Mouse (Mus musculus): Measurements from ENCODE around the gene Itsn1.
A peak's percentile ranks its signal among the peaks of the same experiment; 100 is the strongest.

Gene Itsn1

GRCm38 (mm10) chr16:91732816-91733215, 3.7 kb downstream of the Itsn1 start:
- no peak for DNase-seq

- DNase-seq = no peak
Measured at GRCm38 (mm10) chr16:91734771-91735170, 5.7 kb downstream of the Itsn1 start.

- no peak for DNase-seq
Measured at GRCm38 (mm10) chr16:91736046-91736816, 7.2 kb downstream of the Itsn1 start.

- DNase-seq = no peak
Measured at GRCm38 (mm10) chr16:91738505-91738904, 9.4 kb downstream of the Itsn1 start.

GRCm38 (mm10) chr16:91740184-91740917, 11.3 kb downstream of the Itsn1 start:
- peak in 1 of 2 experiments; percentile 41 for DNase-seq

- DNase-seq = no peak
Measured at GRCm38 (mm10) chr16:91740918-91741255, 11.8 kb downstream of the Itsn1 start.

- no peak for DNase-seq
Measured at GRCm38 (mm10) chr16:91743055-91743454, 14.0 kb downstream of the Itsn1 start.

GRCm38 (mm10) chr16:91746101-91746950, 17.2 kb downstream of the Itsn1 start:
- DNase-seq = peak; percentile 82 to 85

GRCm38 (mm10) chr16:91747567-91747966, 18.5 kb downstream of the Itsn1 start:
- no peak for DNase-seq

GRCm38 (mm10) chr16:91751644-91752385, 22.7 kb downstream of the Itsn1 start:
- DNase-seq = no peak

- DNase-seq = no peak
Measured at GRCm38 (mm10) chr16:91753611-91754010, 24.5 kb downstream of the Itsn1 start.

GRCm38 (mm10) chr16:91754957-91755356, 25.9 kb downstream of the Itsn1 start:
- DNase-seq = no peak

GRCm38 (mm10) chr16:91761202-91761601, 32.1 kb downstream of the Itsn1 start:
- DNase-seq = no peak

GRCm38 (mm10) chr16:91761761-91762160, 32.7 kb downstream of the Itsn1 start:
- DNase-seq = no peak

GRCm38 (mm10) chr16:91762476-91762875, 33.4 kb downstream of the Itsn1 start:
- peak in 1 of 2 experiments; percentile 41 for DNase-seq

- no peak for DNase-seq
Measured at GRCm38 (mm10) chr16:91763975-91764374, 34.9 kb downstream of the Itsn1 start.

GRCm38 (mm10) chr16:91764414-91764813, 35.3 kb downstream of the Itsn1 start:
- no peak for DNase-seq

GRCm38 (mm10) chr16:91765121-91765815, 36.2 kb downstream of the Itsn1 start:
- no peak for DNase-seq

GRCm38 (mm10) chr16:91765816-91766210, 36.7 kb downstream of the Itsn1 start:
- peak; percentile 46 to 52 for DNase-seq

GRCm38 (mm10) chr16:91767165-91767701, 38.2 kb downstream of the Itsn1 start:
- peak; percentile 80 to 84 for DNase-seq

GRCm38 (mm10) chr16:91768586-91768985, 39.5 kb downstream of the Itsn1 start:
- no peak for DNase-seq

- peak; percentile 60 to 68 for DNase-seq
Measured at GRCm38 (mm10) chr16:91769911-91770310, 40.8 kb downstream of the Itsn1 start.

Data from cerebellum, adult 18-20 months (tissue).